Mouse (Mus musculus): ENCODE data around the gene Sycp2l. TPM values are rescaled to one million over a fixed set of nuclear protein-coding genes. Genes with fewer than 3 reads are reported as not detected.

Sycp2l gene
- total RNA-seq, 2 experiments from 2014 or later = not detected

DNA sequence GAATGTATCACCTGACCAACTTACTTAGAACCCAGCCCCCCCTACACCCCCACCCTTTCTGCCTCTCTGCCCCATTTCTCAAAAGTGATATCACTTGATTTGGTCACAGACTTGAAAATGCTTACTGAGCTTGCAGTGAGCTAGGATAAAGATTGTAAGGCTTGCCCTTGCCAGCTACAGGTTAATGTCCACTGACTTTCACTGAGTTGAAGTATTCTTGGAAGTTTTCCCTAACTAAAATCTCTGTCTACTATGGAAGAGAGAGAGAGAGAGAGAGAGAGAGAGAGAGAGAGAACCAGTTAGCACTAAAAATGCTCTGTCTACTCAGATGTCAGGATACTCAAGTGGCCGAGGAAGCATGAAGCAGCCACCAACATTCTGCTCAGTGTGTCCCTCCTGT, 104.9 kb downstream of the Sycp2l start:
- ATAC-seq (replicated peaks; ENCODE audit: low FRiP score, poor library complexity, severe bottlenecking) = no peak

DNA sequence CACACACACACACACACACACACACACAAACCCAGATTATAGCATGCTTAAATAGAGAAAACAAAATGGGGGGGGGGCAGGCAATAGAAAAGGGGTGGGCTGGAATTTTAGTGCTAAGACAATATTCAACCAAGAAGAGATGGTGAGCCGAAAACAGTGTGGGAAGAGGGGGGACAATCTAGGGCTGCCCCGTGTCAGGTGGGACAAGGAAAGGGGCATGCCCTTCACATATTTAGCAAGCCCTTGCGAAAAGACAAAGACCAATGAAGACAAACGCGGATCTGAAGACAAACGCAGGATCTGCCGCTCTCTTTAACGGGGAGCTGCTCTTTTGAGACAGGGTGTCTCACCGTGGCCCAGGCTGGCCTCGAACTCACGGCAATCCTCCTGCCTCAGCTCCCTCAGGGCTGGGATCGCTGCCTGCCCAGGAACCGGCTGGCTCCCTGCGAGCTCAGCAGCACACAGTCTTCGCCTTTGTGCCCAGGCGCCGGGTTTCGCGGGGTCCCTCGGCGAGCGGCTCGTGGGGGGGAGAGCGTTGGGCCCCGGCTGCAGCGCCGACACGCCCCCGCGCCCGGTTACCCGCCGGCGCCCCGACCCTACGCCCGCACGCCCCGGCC, 105.7 kb downstream of the Sycp2l start:
- ATAC-seq (replicated peaks; ENCODE audit: low FRiP score, poor library complexity, severe bottlenecking) = no peak; the same call in 1 of the 2 replicates

DNA sequence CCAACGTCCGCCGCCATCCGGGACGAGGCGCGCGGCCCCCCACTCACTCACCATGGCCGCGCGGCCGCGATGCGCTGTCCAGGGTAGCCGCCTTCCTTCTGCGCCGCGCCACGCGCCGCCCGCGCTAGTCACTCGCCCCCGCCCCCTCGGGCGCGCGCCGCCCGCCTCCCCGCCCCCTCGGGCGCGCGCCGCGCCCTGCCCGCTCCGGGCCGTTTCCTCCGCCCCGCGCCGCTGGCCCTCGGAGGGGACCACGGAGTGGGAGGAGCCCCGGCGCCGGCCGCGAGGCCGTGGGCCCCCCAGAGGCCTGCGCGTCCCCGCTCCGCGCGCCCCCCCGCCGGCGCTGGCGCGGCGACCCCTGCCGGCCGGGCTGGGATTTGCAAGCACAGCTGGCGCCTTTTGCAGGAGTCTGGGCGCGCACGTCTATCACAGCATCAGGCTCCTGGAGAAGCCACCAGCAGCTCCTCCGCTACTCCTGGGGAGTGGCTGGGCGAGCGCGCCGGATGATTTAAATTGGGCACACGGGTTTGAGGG, 106.3 kb downstream of the Sycp2l start, which contains the start of gene Elovl2:
TSS of gene Elovl2 (minus strand) at position 102 of the 531 bp plus-strand sequence.
- ATAC-seq (replicated peaks; ENCODE audit: low FRiP score, poor library complexity, severe bottlenecking) = no peak

Other genes with a start within 250 kb of the Sycp2l start
- 46.5 and 88.0 TPM in 2 replicates for gene Pak1ip1, start 113.3 kb upstream of the Sycp2l start, total RNA-seq (2015; ENCODE audit: low replicate concordance)
- 63.4 and 63.5 TPM in 2 replicates for gene Pak1ip1, start 113.3 kb upstream of the Sycp2l start, total RNA-seq (2017; ENCODE audit: low replicate concordance)
- 628 and 784 TPM in 2 replicates for gene Tmem14c, start 98.0 kb upstream of the Sycp2l start, total RNA-seq (2015; ENCODE audit: low replicate concordance)
- 461 and 723 TPM in 2 replicates for gene Tmem14c, start 98.0 kb upstream of the Sycp2l start, total RNA-seq (2017; ENCODE audit: low replicate concordance)
- not detected in 2 replicates for gene Mak, start 34.6 kb upstream of the Sycp2l start, total RNA-seq (2015; ENCODE audit: low replicate concordance)
- gene Mak, start 34.6 kb upstream of the Sycp2l start, total RNA-seq (2017; ENCODE audit: low replicate concordance) = not detected in 2 replicates
- gene Gcm2, start 3.3 kb upstream of the Sycp2l start, total RNA-seq (2015; ENCODE audit: low replicate concordance) = not detected in 2 replicates
- gene Gcm2, start 3.3 kb upstream of the Sycp2l start, total RNA-seq (2017; ENCODE audit: low replicate concordance) = not detected in 2 replicates
- gene Elovl2, start 106.1 kb downstream of the Sycp2l start, total RNA-seq (2015; ENCODE audit: low replicate concordance) = not detected in 2 replicates
- gene Elovl2, start 106.1 kb downstream of the Sycp2l start, total RNA-seq (2017; ENCODE audit: low replicate concordance) = not detected in 2 replicates
- 0.84 and 2.2 TPM in 2 replicates for gene Smim13, start 135.5 kb downstream of the Sycp2l start, total RNA-seq (2015; ENCODE audit: low replicate concordance)
- gene Smim13, start 135.5 kb downstream of the Sycp2l start, total RNA-seq (2017; ENCODE audit: low replicate concordance) = 2.8 and 5.4 TPM in 2 replicates
- not detected in 2 replicates for gene Gm17364, start 159.7 kb downstream of the Sycp2l start, total RNA-seq (2015; ENCODE audit: low replicate concordance)
- gene Gm17364, start 159.7 kb downstream of the Sycp2l start, total RNA-seq (2017; ENCODE audit: low replicate concordance) = not detected in 2 replicates